Mouse (Mus musculus): Measurements from ENCODE around the gene Ube2v1.

The Ube2v1 gene

GRCm38 (mm10) chr2:167631591-167632448 is at the start of gene Ube2v1:
Gene Ube2v1 (minus strand): TSS chr2:167632095.
- DNase-seq (ENCODE audit: low spot score), result peak; percentile 97

- DNase-seq (ENCODE audit: low spot score), result peak; percentile 43
These were observed 48.8 kb upstream of the Ube2v1 start for GRCm38 (mm10) chr2:167680657-167681056.

GRCm38 (mm10) chr2:167679902-167680430 is 48.1 kb upstream of the Ube2v1 start:
- DNase-seq (ENCODE audit: low spot score), result peak; percentile 84

GRCm38 (mm10) chr2:167678600-167678999 is 46.7 kb upstream of the Ube2v1 start:
- DNase-seq (ENCODE audit: low spot score), result no peak

- no peak for DNase-seq (ENCODE audit: low spot score)
These were observed 43.4 kb upstream of the Ube2v1 start for GRCm38 (mm10) chr2:167675120-167675909.

- DNase-seq (ENCODE audit: low spot score), result no peak
These were observed 40.4 kb upstream of the Ube2v1 start for GRCm38 (mm10) chr2:167672212-167672685.

- no peak for DNase-seq (ENCODE audit: low spot score)
These were observed 39.3 kb upstream of the Ube2v1 start for GRCm38 (mm10) chr2:167671101-167671633.

- no peak for DNase-seq (ENCODE audit: low spot score)
These were observed 37.5 kb upstream of the Ube2v1 start for GRCm38 (mm10) chr2:167669398-167669797.

- DNase-seq (ENCODE audit: low spot score), result no peak
These were observed 36.5 kb upstream of the Ube2v1 start for GRCm38 (mm10) chr2:167668426-167668825.

GRCm38 (mm10) chr2:167665972-167666713 is 34.2 kb upstream of the Ube2v1 start:
- no peak for DNase-seq (ENCODE audit: low spot score)

- no peak for DNase-seq (ENCODE audit: low spot score)
These were observed 30.8 kb upstream of the Ube2v1 start for GRCm38 (mm10) chr2:167662713-167663112.

- peak; percentile 93 for DNase-seq (ENCODE audit: low spot score)
These were observed 29.6 kb upstream of the Ube2v1 start, which contains the start of gene Gm20431 for GRCm38 (mm10) chr2:167661270-167662203. Gene Gm20431 (minus strand): TSS chr2:167661496.

- DNase-seq (ENCODE audit: low spot score), result no peak
These were observed 28.7 kb upstream of the Ube2v1 start for GRCm38 (mm10) chr2:167660611-167660971.

- no peak for DNase-seq (ENCODE audit: low spot score)
These were observed 28.1 kb upstream of the Ube2v1 start for GRCm38 (mm10) chr2:167659847-167660610.

- no peak for DNase-seq (ENCODE audit: low spot score)
These were observed 27.4 kb upstream of the Ube2v1 start for GRCm38 (mm10) chr2:167659177-167659846.

GRCm38 (mm10) chr2:167658712-167659111 is 26.8 kb upstream of the Ube2v1 start:
- DNase-seq (ENCODE audit: low spot score), result no peak

GRCm38 (mm10) chr2:167657973-167658372 is 26.1 kb upstream of the Ube2v1 start:
- DNase-seq (ENCODE audit: low spot score), result no peak

GRCm38 (mm10) chr2:167656629-167657478 is 25.0 kb upstream of the Ube2v1 start:
- DNase-seq (ENCODE audit: low spot score), result no peak
